Mouse (Mus musculus) frontal cortex, adult (tissue): ENCODE measurements around the gene Zswim5.
A peak's percentile ranks its signal among the peaks of the same experiment; 100 is the strongest.
"Not testable (repeated sequence)": the region's sequence is repeated elsewhere in the genome, so short reads cannot be mapped to it uniquely, and the experiment has no call there.

Experiments
- ATAC-seq: cut with Nextera tagmentation; 2 replicates; pipeline ENCODE4 v1.9.2; 2017; ENCODE audit warnings: mild to moderate bottlenecking, moderate library complexity, mixed read lengths; ENCODE audit not compliant: low TSS enrichment

Gene Zswim5

DNA sequence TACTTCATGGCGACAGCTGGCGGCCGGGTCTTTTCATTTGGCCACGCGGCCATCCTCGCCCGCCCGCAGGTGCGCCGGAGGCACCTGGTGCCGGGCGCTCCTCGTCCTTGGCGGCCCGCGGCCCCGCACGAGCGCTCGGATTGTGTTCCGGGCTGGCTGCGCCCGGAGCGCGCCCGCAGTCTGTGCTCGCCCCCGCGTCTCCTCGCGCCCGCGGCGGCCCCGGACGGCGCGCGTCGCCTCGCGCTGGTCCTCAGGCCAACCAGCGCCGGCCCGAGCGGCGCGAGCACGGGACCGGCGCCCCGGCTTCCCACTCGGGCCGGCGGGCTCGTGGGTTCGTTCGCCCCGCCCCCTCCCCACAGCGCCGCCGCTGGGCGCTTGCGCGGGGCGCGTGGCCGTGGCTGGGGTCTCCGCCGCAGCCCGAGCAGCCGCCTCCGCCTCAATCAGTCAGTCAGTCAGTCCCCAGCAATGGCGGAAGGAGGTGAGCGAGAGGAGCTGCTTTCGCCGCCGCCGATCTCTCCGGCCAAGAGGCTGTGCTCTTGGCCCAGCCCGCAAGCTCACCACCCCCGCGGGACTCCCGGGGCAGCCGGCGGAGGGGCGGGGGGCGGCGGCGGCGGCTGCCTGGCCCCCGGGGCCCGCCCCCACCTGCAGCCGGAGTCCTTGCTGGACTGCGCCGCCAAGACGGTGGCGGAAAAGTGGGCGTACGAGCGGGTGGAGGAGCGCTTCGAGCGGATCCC is at the start of gene Zswim5:
TSS of gene Zswim5 (plus strand) at position 382 of the 734 bp plus-strand sequence.
- peak; percentile 93 for ATAC-seq

GRCm38 (mm10) chr4:116827819-116828218 is 49.4 kb upstream of the Zswim5 start:
- peak; percentile 50; the same call in 1 of the 2 replicates for ATAC-seq

DNA sequence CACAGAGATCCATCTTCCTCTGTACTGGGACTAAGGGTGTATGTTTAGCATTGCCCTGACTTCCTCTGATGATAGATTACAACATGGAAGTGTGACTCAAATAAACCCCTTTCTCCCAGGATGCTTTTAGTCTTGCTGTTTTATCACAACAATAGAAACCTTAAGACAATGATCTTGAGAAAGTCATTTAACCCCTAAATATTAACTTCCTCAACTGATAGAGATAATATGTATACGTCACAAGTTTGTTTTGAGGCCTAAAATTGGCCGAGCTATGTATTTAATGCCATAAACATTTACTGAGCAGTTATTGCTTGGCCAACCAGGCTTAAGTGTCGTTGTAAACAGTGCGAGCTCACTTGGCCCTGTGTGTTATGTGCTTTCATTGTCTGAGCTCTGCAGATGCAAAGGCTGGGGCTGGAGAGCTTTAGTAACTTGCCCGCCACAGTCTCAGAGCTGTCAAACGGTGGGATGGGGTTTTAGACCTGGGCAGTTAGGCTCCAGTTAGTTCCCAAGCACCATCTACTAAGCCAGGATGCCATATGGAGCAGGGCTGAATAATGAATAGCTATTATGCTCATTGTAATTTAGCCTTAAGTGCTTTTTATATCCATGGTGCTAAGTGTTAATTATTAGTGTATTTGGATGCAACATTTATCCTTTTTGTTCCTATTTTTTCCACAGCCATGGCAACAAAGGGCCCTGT is 47.7 kb upstream of the Zswim5 start:
- ATAC-seq: no peak

DNA sequence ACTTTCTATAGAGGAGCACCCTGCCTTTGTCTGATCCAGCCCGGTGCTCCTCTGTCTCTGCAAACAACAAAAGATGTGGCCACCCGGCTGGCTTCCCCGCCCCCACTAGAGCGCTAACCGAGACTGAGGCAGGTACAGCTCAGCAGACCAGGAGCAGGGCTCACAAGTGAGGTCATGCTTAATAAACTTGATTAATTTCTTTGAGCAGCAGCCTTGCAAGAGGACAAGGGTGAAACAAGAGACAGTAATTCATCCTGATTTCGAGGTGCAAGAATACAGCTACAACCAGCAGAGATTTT is 47.2 kb upstream of the Zswim5 start:
- no peak for ATAC-seq

DNA sequence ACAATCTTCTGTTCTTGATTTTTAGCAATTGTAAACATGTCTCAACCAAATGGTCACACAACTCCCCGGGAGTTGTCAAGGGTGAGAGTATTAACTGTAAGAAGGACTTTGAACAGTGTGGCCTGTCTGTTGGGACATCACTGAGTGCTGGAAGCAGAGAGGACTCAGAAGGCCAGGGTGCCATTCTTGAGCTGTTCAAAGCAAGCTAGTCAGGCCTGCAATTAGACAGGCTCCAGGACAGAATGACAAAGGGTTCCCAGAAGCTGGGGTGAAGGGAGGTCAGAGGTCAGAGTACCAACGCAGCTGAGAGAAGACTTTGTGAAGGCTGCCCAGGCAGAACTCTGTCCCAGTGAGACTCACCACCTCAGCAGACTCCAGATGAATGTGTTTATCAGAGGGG is 38.2 kb upstream of the Zswim5 start:
- no peak for ATAC-seq

DNA sequence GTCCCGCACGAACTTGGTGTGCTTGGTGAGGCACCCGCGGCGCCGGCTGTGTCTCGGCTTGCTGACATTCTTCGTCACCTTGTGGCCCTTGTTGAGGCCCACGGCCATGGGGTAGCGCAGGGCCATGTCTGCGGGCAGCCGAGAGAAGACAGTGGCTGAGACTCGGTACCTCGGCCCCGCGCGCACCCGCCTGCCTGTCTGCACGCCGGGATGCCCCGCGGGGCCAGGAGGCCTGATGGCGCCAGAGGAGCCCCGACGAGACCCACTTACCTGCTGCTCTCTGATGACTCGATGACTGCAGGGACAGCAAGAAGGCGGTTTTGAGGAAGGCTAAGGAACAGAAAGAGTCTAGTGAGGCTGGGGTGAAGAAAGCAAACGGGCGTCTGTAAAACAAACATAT is 37.1 kb upstream of the Zswim5 start:
- ATAC-seq: not testable (repeated sequence)

- no peak for ATAC-seq
Observed at GRCm38 (mm10) chr4:116840841-116841240, 36.3 kb upstream of the Zswim5 start.

DNA sequence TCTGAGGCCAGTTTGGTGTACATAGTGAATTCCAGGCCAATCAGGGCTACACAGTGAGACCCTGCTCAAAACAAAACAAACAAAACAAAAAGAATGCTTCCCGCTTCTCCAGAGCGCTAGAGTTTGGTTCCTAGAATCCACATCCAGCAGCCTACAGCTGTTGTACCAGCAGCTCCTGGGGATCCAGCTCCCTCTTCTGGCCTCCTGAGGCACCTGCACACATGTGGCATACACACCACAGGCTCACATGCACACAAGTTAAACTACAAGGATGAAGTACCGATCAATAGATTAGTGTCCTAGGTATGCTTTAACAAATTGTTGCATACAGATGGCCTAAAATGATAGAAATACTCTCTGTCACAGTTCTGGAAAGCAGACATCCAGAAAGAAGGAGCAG is 32.9 kb upstream of the Zswim5 start:
- no peak for ATAC-seq

- no peak for ATAC-seq
Observed at GRCm38 (mm10) chr4:116849901-116850300, 27.3 kb upstream of the Zswim5 start.

DNA sequence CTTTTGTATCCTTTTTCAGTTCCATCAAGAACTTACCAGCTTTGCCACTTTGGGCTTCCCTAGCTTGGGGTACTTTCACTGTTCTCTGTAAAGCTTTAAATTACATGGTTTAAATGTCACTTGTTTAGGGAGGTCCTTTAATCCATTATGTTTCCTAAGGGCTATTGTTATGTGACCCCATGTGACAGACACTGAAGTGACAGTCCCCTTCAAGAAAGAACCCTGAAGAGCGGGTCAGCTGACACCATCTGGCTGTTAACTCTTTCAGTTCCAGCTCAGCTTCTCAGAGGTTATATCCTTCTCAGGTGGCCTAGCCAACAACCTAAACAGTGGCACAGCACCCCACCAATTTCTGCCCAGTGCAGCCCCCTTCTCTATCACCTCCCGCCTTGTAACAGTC is 22.9 kb upstream of the Zswim5 start:
- no peak for ATAC-seq

DNA sequence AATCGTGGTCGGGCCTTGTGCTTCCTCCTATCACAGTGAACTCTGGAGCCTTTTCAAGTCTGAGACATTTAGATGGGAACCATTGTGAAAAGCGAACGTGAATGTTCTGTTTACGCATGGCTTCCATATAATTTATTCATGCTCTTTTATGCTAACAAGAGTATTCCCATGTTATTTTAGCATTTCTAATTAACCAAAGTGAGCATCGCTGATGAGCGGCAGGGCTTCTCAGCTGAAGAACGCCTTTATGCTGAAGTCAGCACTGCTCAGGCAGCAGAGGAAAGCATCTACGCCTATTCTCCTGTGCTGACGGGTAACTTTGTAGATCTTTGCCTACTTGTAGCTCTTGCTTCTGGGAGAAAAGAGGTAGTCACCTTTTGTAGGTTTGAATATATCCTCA is 20.0 kb upstream of the Zswim5 start:
- ATAC-seq: no peak

- ATAC-seq: no peak
Observed at GRCm38 (mm10) chr4:116859711-116860110, 17.5 kb upstream of the Zswim5 start.

- no peak for ATAC-seq
Observed at GRCm38 (mm10) chr4:116862023-116862422, 15.2 kb upstream of the Zswim5 start.

DNA sequence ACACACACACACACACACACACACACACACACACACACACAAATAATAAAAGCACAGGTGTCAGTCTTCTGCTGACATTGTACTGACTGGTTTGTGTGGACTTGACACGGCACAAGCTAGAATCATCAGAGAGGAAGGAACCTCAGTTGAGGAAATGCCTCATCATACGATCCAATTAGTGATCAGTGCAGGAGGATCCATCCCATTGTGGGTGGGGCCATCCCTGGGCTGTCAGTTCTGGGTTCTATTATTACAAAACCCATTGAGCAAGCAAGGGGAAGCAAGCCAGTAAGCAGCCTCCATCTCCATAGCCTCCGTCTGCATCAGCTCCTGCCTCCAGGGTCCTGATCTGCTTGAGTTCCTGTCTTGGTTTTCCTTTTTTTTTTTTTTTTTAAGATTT is 7.3 kb upstream of the Zswim5 start:
- ATAC-seq: no peak

GRCm38 (mm10) chr4:116874595-116874994 is 2.6 kb upstream of the Zswim5 start:
- no peak for ATAC-seq

DNA sequence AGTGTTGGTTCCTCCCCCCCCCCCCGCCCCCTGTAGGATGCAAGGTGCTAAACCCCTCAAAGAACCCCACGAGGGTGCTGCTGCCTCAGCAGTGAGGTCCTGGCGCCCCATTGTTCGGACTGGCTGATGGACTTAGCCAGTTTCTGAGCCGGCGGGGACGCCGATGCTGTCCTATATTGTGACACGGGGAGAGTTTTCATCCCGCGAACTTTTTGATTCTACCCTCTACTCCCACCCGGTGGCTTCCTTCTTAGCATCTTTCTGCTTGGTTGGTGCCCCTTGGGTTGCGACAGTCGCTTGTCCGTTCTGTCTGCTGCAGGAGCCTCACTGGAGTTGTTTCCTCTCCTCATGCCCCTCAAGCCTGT is 564 bp upstream of the Zswim5 start:
- ATAC-seq: peak; percentile 59

GRCm38 (mm10) chr4:116877729-116878321 is 649 bp downstream of the Zswim5 start:
- peak; percentile 29; the same call in 1 of the 2 replicates for ATAC-seq

GRCm38 (mm10) chr4:116878491-116878890 is 1.3 kb downstream of the Zswim5 start:
- no peak for ATAC-seq

DNA sequence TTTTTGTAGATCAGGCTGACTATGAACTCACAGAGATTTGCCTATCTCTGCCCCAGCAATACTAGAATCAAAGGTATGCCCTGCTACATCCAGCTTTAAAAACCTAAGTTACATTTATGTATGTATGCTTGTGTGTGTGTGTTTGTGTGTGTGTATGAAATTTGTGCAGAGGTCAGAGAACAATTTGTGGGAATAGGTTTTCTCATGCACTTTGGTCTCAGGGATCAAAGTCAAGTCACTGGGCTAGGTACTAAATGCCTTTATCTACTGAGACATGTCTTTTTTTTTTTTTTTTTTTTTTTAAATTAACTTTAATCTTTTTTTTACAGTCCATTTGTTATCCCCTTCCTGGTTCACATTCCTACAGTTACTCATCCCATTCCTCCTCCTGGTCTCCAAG is 5.5 kb downstream of the Zswim5 start:
- no peak for ATAC-seq

- no peak for ATAC-seq
Observed at GRCm38 (mm10) chr4:116894200-116895080, 17.3 kb downstream of the Zswim5 start.

DNA sequence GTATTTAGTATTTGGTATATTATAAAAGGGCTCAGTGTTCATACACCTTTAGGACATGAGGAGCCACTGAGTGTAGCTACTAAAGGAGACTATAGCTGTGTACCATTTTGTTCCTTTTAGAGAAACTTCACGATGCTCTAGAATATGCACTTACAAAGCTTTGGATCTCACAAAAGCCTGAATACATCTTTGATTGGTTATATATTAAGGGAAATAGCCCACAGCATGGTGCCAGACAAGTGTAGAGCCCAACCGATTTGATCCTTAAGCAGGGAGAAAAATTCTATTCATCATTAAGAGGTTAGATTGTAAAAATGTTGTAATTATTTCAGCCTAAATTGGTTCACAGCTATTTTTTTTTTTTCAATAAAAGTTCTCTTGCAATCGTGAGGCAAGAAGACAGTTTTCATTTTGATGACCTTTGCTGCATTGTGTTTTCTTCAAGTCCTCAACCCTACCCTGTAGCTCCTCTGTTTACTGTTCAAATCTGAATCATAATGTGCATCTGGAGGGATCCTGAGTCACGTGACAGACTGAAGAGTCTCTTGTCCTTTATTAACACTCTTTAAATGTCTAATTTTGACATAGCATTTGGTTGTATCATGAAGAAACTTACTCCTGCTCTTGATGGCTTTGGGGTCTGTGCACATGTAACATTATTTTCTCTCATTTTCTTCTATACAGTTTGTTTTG is 33.5 kb downstream of the Zswim5 start:
- no peak for ATAC-seq

GRCm38 (mm10) chr4:116911202-116911601 is 34.0 kb downstream of the Zswim5 start:
- ATAC-seq: no peak
